Mouse (Mus musculus) C3H10T1/2 (cell line): Measurements from ENCODE around the gene Cspg4. TPM values are rescaled to one million over a fixed set of nuclear protein-coding genes. Genes with fewer than 3 reads are reported as not detected.

Experiments used
- polyA plus RNA-seq, 2 experiments: library from polyadenylated mRNA; unstranded; fragments of >200 nt; fragmentation: generic; extraction: Trizol; gene quantifications; one replicate each; pipeline ENCODE4 v1.2.1; 2012; ENCODE audit warnings: missing spikeins in 2 of 2

The Cspg4 gene
- polyA plus RNA-seq = 10 to 100 TPM; 35.5 to 66.8 TPM

GRCm38 (mm10) chr9:56864832-56865231 is at the start of gene Cspg4:
TSS of gene Cspg4 (plus strand) at chr9:56865033.

GRCm38 (mm10) chr9:56864216-56864729 is 560 bp upstream of the Cspg4 start, which contains the start of gene Odf3l1:
TSS of gene Odf3l1 (minus strand) at chr9:56864679.

GRCm38 (mm10) chr9:56928041-56928811 is 63.4 kb downstream of the Cspg4 start, which contains the start of gene Snx33:
TSS of gene Snx33 (minus strand) at chr9:56928371.

GRCm38 (mm10) chr9:56937223-56938160 is 72.7 kb downstream of the Cspg4 start, which contains the start of gene Imp3:
TSS of gene Imp3 (plus strand) at chr9:56937475.

Other genes starting within 250 kb of the Cspg4 start
- 1 to 10 TPM in 1 of 2 experiments, under 1 TPM in 1; 0.11 to 1.1 TPM for gene Lingo1, start 68.6 kb upstream of the Cspg4 start, polyA plus RNA-seq
- under 1 TPM; 0.11 to 0.30 TPM for gene Odf3l1, start 354 bp upstream of the Cspg4 start, polyA plus RNA-seq
- 10 to 100 TPM in 1 of 2 experiments, 1 to 10 TPM in 1; 3.1 to 16.5 TPM for gene Snx33, start 63.3 kb downstream of the Cspg4 start, polyA plus RNA-seq
- 100 to 1,000 TPM; 122 to 125 TPM for gene Imp3, start 72.4 kb downstream of the Cspg4 start, polyA plus RNA-seq
- 1 to 10 TPM; 1.8 to 7.1 TPM for gene Snupn, start 85.8 kb downstream of the Cspg4 start, polyA plus RNA-seq
- 10 to 100 TPM in 1 of 2 experiments, 1 to 10 TPM in 1; 3.8 to 18.0 TPM for gene Ptpn9, start 129.9 kb downstream of the Cspg4 start, polyA plus RNA-seq
- 10 to 100 TPM in 1 of 2 experiments, 1 to 10 TPM in 1; 1.8 to 15.3 TPM for gene Sin3a, start 207.0 kb downstream of the Cspg4 start, polyA plus RNA-seq